Mouse (Mus musculus) CH12.LX (cell line): ENCODE measurements at regions not wholly inside any gene's neighbourhood (a gene's known extent, or its start where the extent isn't known, plus 50 kb on each side); places are given as distances from the start of the nearest gene placed in this dataset.

Experiments used
- DNase-seq: peaks from one replicate; pipeline ENCODE4 v3.0.0-alpha.2; 2013; ENCODE audit errors: extremely low read depth
- H3K27ac ChIP-seq: 2 replicates; pipeline ENCODE4 v1.5.1; 2012; ENCODE audit warnings: low read depth, mild to moderate bottlenecking, control low read depth, moderate library complexity; ENCODE audit not compliant: insufficient read depth
- H3K27me3 ChIP-seq: replicated peaks from 2 replicates; pipeline ENCODE3; 2012; ENCODE audit warnings: inconsistent platforms
- H3K36me3 ChIP-seq, 2 experiments: replicated peaks in 1 of 2; 2 replicates each; pipeline versions ENCODE3 to v1.6.1; 2012; ENCODE audit warnings: inconsistent platforms in 1 of 2, low read length in 1 of 2, mild to moderate bottlenecking in 1 of 2, mixed read lengths in 1 of 2, moderate library complexity in 1 of 2; ENCODE audit not compliant: control insufficient read depth in 1 of 2, insufficient read depth in 1 of 2
- H3K4me1 ChIP-seq, 2 experiments: 2 replicates each; pipeline ENCODE4 v1.6.1; 2012; ENCODE audit warnings: inconsistent platforms in 1 of 2, moderate library complexity in 1 of 2; ENCODE audit not compliant: insufficient read depth in 2 of 2, control insufficient read depth in 1 of 2
- H3K4me2 ChIP-seq: 2 replicates; pipeline ENCODE4 v1.6.1; 2012; ENCODE audit warnings: low read depth, mild to moderate bottlenecking, control low read depth; ENCODE audit not compliant: poor library complexity, insufficient read depth, severe bottlenecking
- H3K4me3 ChIP-seq, 3 experiments: fragments of 150-350 bp in 1 of 3; sonication (generic) in 1 of 3; replicated peaks in 1 of 3; 2 replicates each; pipeline versions ENCODE3 to v1.5.1; 2011 to 2012; ENCODE audit warnings: low read depth in 2 of 3, low read length in 2 of 3, mild to moderate bottlenecking in 2 of 3, moderate library complexity in 2 of 3, control low read depth in 1 of 3, improper control_type of control experiment in 1 of 3, inconsistent platforms in 1 of 3, mixed read lengths in 1 of 3; ENCODE audit not compliant: poor library complexity in 1 of 3
- H3K79me2 ChIP-seq: replicated peaks from 2 replicates; pipeline ENCODE4 v1.6.1; 2012; ENCODE audit warnings: mild to moderate bottlenecking, moderate library complexity; ENCODE audit not compliant: control insufficient read depth, poor library complexity, insufficient read depth, severe bottlenecking; ENCODE audit errors: extremely low read depth
- H3K9ac ChIP-seq: 2 replicates; pipeline ENCODE4 v1.6.1; 2012; ENCODE audit warnings: low read depth, mild to moderate bottlenecking, control low read depth, moderate library complexity; ENCODE audit not compliant: insufficient read depth
- H3K9me3 ChIP-seq: replicated peaks from 2 replicates; pipeline ENCODE3; 2012; ENCODE audit warnings: low read length, inconsistent platforms, mixed read lengths
- CHD1 ChIP-seq: IDR thresholded peaks from 2 replicates; pipeline ENCODE4 v1.6.1; 2012; ENCODE audit warnings: low read depth, low read length, improper control_type of control experiment, inconsistent platforms
- EP300 ChIP-seq: IDR thresholded peaks from 2 replicates; pipeline ENCODE4 v1.6.1; 2011; ENCODE audit warnings: low read length, improper control_type of control experiment
- ETS1 ChIP-seq: conservative IDR thresholded peaks from 2 replicates; pipeline ENCODE4 v1.6.1; 2012; ENCODE audit warnings: low read depth, mild to moderate bottlenecking, inconsistent platforms, low read length, improper control_type of control experiment, moderate library complexity
- GABPA ChIP-seq: IDR thresholded peaks from 2 replicates; pipeline ENCODE4 v1.6.1; 2012; ENCODE audit warnings: low read depth, low read length, improper control_type of control experiment, inconsistent platforms; ENCODE audit not compliant: insufficient replicate concordance
- IRF4 ChIP-seq: IDR thresholded peaks from 2 replicates; pipeline ENCODE4 v1.6.1; 2014; ENCODE audit warnings: low read depth, mild to moderate bottlenecking, inconsistent platforms, low read length, improper control_type of control experiment
- JUN ChIP-seq: IDR thresholded peaks from 2 replicates; pipeline ENCODE4 v1.6.1; 2011; ENCODE audit warnings: low read depth, mild to moderate bottlenecking, low read length, improper control_type of control experiment, moderate library complexity; ENCODE audit not compliant: insufficient read depth
- KAT2A ChIP-seq: IDR thresholded peaks from 2 replicates; pipeline ENCODE4 v1.6.1; 2012; ENCODE audit warnings: low read length, improper control_type of control experiment, inconsistent platforms; ENCODE audit not compliant: insufficient replicate concordance
- MAFK ChIP-seq: IDR thresholded peaks from 2 replicates; pipeline ENCODE4 v1.6.1; 2011; ENCODE audit warnings: low read length, improper control_type of control experiment; ENCODE audit not compliant: insufficient replicate concordance
- MAX ChIP-seq: IDR thresholded peaks from 2 replicates; pipeline ENCODE4 v1.6.1; 2011; ENCODE audit warnings: low read length, improper control_type of control experiment
- MEF2A ChIP-seq: IDR thresholded peaks from 2 replicates; pipeline ENCODE4 v1.6.1; 2014; ENCODE audit warnings: low read depth, mild to moderate bottlenecking, inconsistent platforms, low read length, improper control_type of control experiment, borderline replicate concordance
- MYC ChIP-seq: IDR thresholded peaks from 2 replicates; pipeline ENCODE4 v1.6.1; 2011; ENCODE audit warnings: low read depth, mild to moderate bottlenecking, improper control_type of control experiment, low read length
- PAX5 ChIP-seq: IDR thresholded peaks from 2 replicates; pipeline ENCODE4 v1.6.1; 2012; ENCODE audit warnings: low read length, inconsistent platforms, mixed read lengths
- POLR2A ChIP-seq: IDR thresholded peaks from 2 replicates; pipeline ENCODE4 v1.6.1; 2011; ENCODE audit warnings: low read depth, mild to moderate bottlenecking, improper control_type of control experiment, low read length
- RCOR1 ChIP-seq: conservative IDR thresholded peaks from 2 replicates; pipeline ENCODE4 v1.6.1; 2012; ENCODE audit warnings: low read depth, mild to moderate bottlenecking, inconsistent platforms, low read length, improper control_type of control experiment
- SIN3A ChIP-seq: IDR thresholded peaks from 2 replicates; pipeline ENCODE4 v1.6.1; 2012; ENCODE audit warnings: low read length, improper control_type of control experiment, inconsistent platforms
- TBP ChIP-seq: conservative IDR thresholded peaks from 2 replicates; pipeline ENCODE4 v1.6.1; 2011; ENCODE audit warnings: low read depth, low read length, improper control_type of control experiment
- TCF12 ChIP-seq: IDR thresholded peaks from 2 replicates; pipeline ENCODE4 v1.6.1; 2014; ENCODE audit warnings: low read depth, mild to moderate bottlenecking, inconsistent platforms, low read length, improper control_type of control experiment
- UBTF ChIP-seq: IDR thresholded peaks from 2 replicates; pipeline ENCODE4 v1.6.1; 2012; ENCODE audit warnings: low read depth, mild to moderate bottlenecking, inconsistent platforms, low read length, improper control_type of control experiment, moderate library complexity
- ZC3H11A ChIP-seq: IDR thresholded peaks from 2 replicates; pipeline ENCODE4 v1.6.1; 2012; ENCODE audit warnings: low read depth, mild to moderate bottlenecking, inconsistent platforms, low read length, improper control_type of control experiment
- ZKSCAN1 ChIP-seq: IDR thresholded peaks from 2 replicates; pipeline ENCODE4 v1.6.1; 2012; ENCODE audit warnings: low read depth, inconsistent platforms, low read length, improper control_type of control experiment, borderline replicate concordance
- dilution Hi-C: fragments of 300-500 bp; cut with MboI; formaldehyde crosslinking; loops from 2 replicates; pipeline ENCODE4 v1.14.3; 2020; ENCODE audit warnings: low sequenced_read_pairs; ENCODE audit not compliant: extremely low pct_unique_long_range_greater_than_20kb, extremely low pct_ligation_motif_present
- in situ Hi-C: fragments of 300-500 bp; cut with MboI; formaldehyde crosslinking; loops from 3 replicates; pipeline ENCODE4 v1.14.3; 2019; ENCODE audit warnings: low sequenced_read_pairs, low pct_ligation_motif_present, low pct_unique_long_range_greater_than_20kb, mixed read lengths

DNA sequence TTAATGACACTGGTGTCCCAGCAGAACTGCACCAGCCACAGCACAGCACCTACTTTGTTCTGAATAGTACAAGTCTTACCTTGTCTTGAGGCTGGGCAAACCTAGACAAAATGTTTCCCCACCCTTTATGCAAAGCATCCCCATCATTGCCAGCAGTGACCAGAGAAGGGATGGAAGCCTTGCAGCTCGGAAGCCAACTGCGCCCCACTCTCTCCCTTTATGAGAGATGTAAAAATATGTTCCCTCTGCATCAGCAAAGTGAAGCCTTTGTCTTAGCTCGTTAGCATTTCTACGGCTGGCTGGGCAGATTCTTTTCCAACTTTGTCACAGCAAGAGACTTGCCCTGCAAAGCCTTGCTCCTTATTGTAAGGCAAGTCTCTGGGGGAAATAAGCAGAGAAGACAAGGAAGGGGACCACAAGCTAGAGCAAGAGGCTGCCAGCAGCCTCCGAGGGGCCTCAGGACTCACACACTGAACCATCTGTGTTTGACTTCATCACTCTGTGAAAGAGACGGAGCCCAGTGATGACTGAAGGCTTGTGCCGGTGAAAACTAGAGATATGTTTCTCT is 206.5 kb upstream of the Egln3 start:
- TF ChIP-seq KAT2A (no peak), SIN3A (no peak), RCOR1 (no peak), ZC3H11A (no peak), MAFK (no peak), MAX (no peak), ETS1 (no peak), GABPA (no peak), PAX5 (no peak), ZKSCAN1 (no peak), IRF4 (no peak), JUN (no peak), EP300 (no peak), MEF2A (no peak), TBP (no peak)
- Histone ChIP-seq H3K36me3 (no peaks in the 10 kb centered on the region), H3K9me3 (no peaks in the 10 kb centered on the region), H3K4me2 (no peak overlapping the region), H3K9ac (no peak overlapping the region), H3K79me2 (no peaks in the 10 kb centered on the region), H3K4me1 (peaks cover 17 to 51% of the 10 kb centered on the region in 2 experiments), H3K4me3 (no peak overlapping the region), H3K27me3 (no peaks in the 10 kb centered on the region), H3K27ac (no peak overlapping the region)
- in situ Hi-C loops = no loop called here
- dilution Hi-C loops = no loop called here
- no peak for DNase-seq

DNA sequence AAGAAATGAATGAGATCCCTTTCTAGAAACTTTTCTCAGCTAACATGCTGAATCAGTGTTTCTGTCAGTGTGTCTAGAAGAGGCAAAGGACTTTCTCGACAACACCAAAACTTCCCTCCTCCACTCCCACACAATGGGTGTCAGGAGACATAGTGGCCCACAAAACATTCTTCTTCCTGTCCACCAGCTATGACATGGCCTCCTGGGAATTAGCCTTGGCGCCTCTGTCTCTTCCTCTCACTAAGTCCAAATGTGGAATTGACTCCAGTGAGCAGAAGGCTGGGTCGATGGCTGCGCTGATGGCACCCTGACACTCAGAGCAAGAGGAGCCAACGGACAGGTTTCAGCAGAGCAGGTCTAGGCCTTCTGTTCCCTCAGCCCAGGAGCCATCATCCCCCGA is 205.2 kb upstream of the Egln3 start:
- Histone ChIP-seq H3K4me3 (no peak overlapping the region), H3K36me3 (no peaks in the 10 kb centered on the region), H3K4me1 (peaks cover 25 to 63% of the 10 kb centered on the region in 2 experiments), H3K9me3 (peaks cover 1% of the 10 kb centered on the region), H3K79me2 (no peaks in the 10 kb centered on the region), H3K27me3 (no peaks in the 10 kb centered on the region), H3K9ac (no peak overlapping the region), H3K4me2 (no peak overlapping the region), H3K27ac (no peak overlapping the region)
- no peak for DNase-seq
- in situ Hi-C loops (loop anchor here (10.0 kb wide), 2 partner anchors 54 to 104 kb away; no protein-coding TSS in a partner anchor), dilution Hi-C loops (no loop called here)
- TF ChIP-seq CHD1 (no peak), SIN3A (no peak), POLR2A (no peak), MYC (no peak), UBTF (no peak), TCF12 (no peak), RCOR1 (no peak)
